Mouse (Mus musculus): ENCODE measurements around the gene 1600014C23Rik.

DNA sequence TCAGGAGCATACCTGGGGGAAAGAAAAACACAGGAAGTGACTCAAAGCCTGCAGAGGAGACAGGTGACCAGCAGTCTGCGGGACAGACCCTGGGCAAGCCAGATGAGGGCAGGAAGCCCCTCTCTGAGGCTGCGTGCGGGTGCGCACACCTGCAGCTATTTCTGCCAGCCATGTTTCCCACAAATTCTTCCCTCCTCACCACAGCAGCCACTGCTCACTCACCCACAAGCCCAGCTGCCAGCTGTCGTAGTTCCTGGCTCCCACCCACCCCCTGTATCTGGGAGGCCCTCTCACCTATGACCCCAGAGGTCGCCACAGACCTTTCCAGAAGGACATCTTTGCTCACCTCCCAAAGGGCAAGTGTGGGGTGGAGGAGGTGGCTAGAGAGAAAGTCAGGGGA lies 43.8 kb upstream of the 1600014C23Rik start:
- no peak for TF ChIP-seq SIN3A (IDR thresholded peaks at IDR 0.05; ENCODE audit: low read length)
- no peak for TF ChIP-seq EP300 (IDR thresholded peaks at IDR 0.05; ENCODE audit: low read depth in 1 of 2, low read length in 2 of 2)
- no peak for TF ChIP-seq CTCF (IDR thresholded peaks at IDR 0.05 in 2 of 3, conservative IDR thresholded peaks at IDR 0.05 in 1 of 3; ENCODE audit: control insufficient read depth in 1 of 3, insufficient read depth in 1 of 3, low read depth in 2 of 3, low read length in 3 of 3, poor library complexity in 1 of 3, severe bottlenecking in 1 of 3)
- TF ChIP-seq POLR2A (IDR thresholded peaks at IDR 0.05; ENCODE audit: control insufficient read depth in 1 of 2, insufficient read depth in 1 of 2, low read depth in 1 of 2, low read length in 2 of 2, poor library complexity in 1 of 2), result no peak
- no peak for TF ChIP-seq ZMIZ1 (IDR thresholded peaks at IDR 0.05; ENCODE audit: low read depth, low read length)
- no peak for TF ChIP-seq POLR2AphosphoS2 (IDR thresholded peaks at IDR 0.05; ENCODE audit: low read length)
- TF ChIP-seq USF1 (IDR thresholded peaks at IDR 0.05; ENCODE audit: low read depth, low read length), result no peak
- TF ChIP-seq TBP (IDR thresholded peaks at IDR 0.05; ENCODE audit: low read depth, low read length), result no peak
- TF ChIP-seq ZC3H11A (IDR thresholded peaks at IDR 0.05; ENCODE audit: low read depth, low read length), result no peak
- no peak for TF ChIP-seq CHD2 (IDR thresholded peaks at IDR 0.05; ENCODE audit: low read length)
- TF ChIP-seq USF2 (IDR thresholded peaks at IDR 0.05; ENCODE audit: borderline replicate concordance in 1 of 2, insufficient read depth in 1 of 2, low read depth in 1 of 2, low read length in 2 of 2), result no peak
- TF ChIP-seq SMC3 (IDR thresholded peaks at IDR 0.05; ENCODE audit: low read depth, low read length), result no peak
- TF ChIP-seq TAL1 (IDR thresholded peaks at IDR 0.05; ENCODE audit: low read length), result no peak
- no peak for TF ChIP-seq ZKSCAN1 (IDR thresholded peaks at IDR 0.05; ENCODE audit: low read depth, low read length)
